Mouse (Mus musculus) forebrain, embryonic 15.5 days (tissue): ENCODE data around the gene Plcl1. TPM values are rescaled to one million over a fixed set of nuclear protein-coding genes. Genes with fewer than 3 reads are reported as not detected.
A peak's percentile ranks its signal among the peaks of the same experiment; 100 is the strongest.

Experiments
- ATAC-seq: fragments of 200-750 bp; cut with Nextera tagmentation; replicated peaks from 2 replicates; pipeline ENCODE4 v1.8.0; 2017; ENCODE audit warnings: mild to moderate bottlenecking, moderate TSS enrichment, moderate library complexity
- H3K27ac ChIP-seq: fragments of 300-500 bp; sonication (generic); replicated peaks from 2 replicates; pipeline ENCODE4 v1.5.1; 2015; ENCODE audit warnings: mild to moderate bottlenecking, inconsistent platforms
- H3K27me3 ChIP-seq: fragments of 300-500 bp; sonication (generic); 2 replicates; pipeline ENCODE4 v1.6.1; 2015; ENCODE audit warnings: inconsistent platforms
- H3K36me3 ChIP-seq: fragments of 300-500 bp; sonication (generic); 2 replicates; pipeline ENCODE4 v1.6.1; 2015; ENCODE audit warnings: mild to moderate bottlenecking, inconsistent platforms
- H3K4me1 ChIP-seq: fragments of 300-500 bp; sonication (generic); 2 replicates; pipeline ENCODE4 v1.6.1; 2015; ENCODE audit warnings: inconsistent platforms
- H3K4me2 ChIP-seq: fragments of 300-500 bp; sonication (generic); replicated peaks from 2 replicates; pipeline ENCODE4 v1.6.1; 2015; ENCODE audit warnings: mild to moderate bottlenecking, inconsistent platforms
- H3K4me3 ChIP-seq: fragments of 300-500 bp; sonication (generic); 2 replicates; pipeline ENCODE4 v1.5.1; 2015; ENCODE audit warnings: mild to moderate bottlenecking, inconsistent platforms
- H3K9ac ChIP-seq: fragments of 300-500 bp; sonication (generic); replicated peaks from 2 replicates; pipeline ENCODE4 v1.6.1; 2015; ENCODE audit warnings: mild to moderate bottlenecking, inconsistent platforms
- H3K9me3 ChIP-seq: fragments of 300-500 bp; sonication (generic); 2 replicates; pipeline ENCODE4 v1.6.1; 2016; ENCODE audit warnings: inconsistent platforms
- WGBS: fragments of 180-500 bp; shearing (Covaris S2); methylation state at CpG from one replicate; pipeline ENCODE4 v1.1.7; 2015; ENCODE audit warnings: mixed read lengths; 5-methylcytosine and 5-hydroxymethylcytosine counted together
- polyA plus RNA-seq: library from polyadenylated mRNA; unstranded; fragments of >200 nt; fragmentation: Nextera tagmentation; extraction: Ambion mirVana; gene quantifications from 2 replicates; pipeline ENCODE4 v1.2.1, GENCODE M21; 2015

Plcl1 gene
- polyA plus RNA-seq, 1 experiment from 2014 or later, result 5.8 TPM

DNA sequence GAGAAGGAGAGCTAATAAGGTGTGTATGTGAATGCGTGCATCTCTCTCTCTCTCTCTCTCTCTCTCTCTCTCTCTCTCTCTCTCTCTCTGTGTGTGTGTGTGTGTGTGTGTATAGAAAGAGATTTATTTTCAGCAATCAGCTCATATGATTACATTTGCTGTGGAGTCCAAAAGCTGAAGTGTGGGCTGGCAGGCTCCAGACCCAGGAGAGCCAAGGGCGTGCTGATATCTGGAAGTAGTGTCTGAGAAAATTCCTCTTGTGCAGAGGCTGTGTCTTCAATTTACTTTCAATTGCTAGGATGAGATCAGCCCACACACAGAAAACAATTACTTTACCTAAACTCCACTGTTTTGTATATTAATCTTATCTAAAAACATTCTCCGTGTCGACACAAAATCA lies 179.7 kb downstream of the Plcl1 start:
- Histone ChIP-seq H3K27me3 (no peaks in the 10 kb centered on the region), H3K9ac (no peak overlapping the region), H3K36me3 (no peaks in the 10 kb centered on the region), H3K4me3 (no peak overlapping the region), H3K27ac (no peak overlapping the region), H3K4me2 (no peak overlapping the region), H3K4me1 (peaks cover 3% of the 10 kb centered on the region; the same call in 1 of the 2 replicates), H3K9me3 (no peaks in the 10 kb centered on the region)
- 90% methylated on average over 4 of the region's 4 CpGs for WGBS
- ATAC-seq, result no peak

DNA sequence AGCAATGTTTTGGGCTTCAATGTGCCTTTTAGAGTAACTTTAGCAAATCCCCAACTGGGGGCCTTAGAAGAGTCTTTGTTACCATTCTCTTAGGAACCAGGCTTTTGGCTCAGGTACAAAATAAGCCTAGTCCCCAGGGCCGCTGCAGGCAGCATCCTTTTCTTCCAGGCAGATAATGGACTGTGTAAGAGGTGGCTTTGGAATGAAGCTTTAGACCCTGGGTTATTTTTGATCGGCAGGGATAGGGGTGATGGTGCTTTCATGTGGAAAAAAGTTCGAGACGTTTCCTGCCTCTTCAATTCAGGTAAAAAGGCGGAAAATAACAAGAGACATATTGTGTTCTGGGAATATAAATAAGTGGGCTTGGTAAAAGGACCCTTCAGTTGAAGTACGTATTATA lies 182.4 kb downstream of the Plcl1 start:
- Histone ChIP-seq H3K27me3 (no peaks in the 10 kb centered on the region), H3K27ac (no peak overlapping the region), H3K36me3 (no peaks in the 10 kb centered on the region), H3K4me3 (no peak overlapping the region), H3K4me2 (no peak overlapping the region), H3K9ac (no peak overlapping the region), H3K4me1 (no peaks in the 10 kb centered on the region; the same call in 1 of the 2 replicates), H3K9me3 (no peaks in the 10 kb centered on the region)
- WGBS, result 15% methylated on average over 6 of the region's 6 CpGs
- ATAC-seq, result 0 out of 2 replicates have a peak, but pooled peaks have one; percentile 29

DNA sequence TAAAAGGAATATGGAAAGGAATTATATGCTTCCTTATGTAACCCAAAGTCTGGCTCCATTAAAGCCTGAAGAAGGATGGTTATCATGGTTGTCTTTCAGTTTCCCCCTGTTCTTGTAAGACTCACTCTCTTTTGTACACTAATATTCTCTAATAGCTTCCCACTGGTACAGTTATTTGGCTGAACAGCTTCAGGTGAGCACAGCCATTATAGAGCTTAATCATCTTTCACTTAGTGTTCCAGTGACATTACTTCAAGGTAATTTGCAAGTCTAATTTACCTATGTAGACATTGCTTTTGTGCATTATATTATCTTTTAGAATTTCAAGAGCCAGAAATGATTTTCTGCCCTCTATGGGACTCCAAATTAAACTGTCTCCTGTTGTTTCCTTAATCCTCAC lies 184.3 kb downstream of the Plcl1 start:
- Histone ChIP-seq H3K4me2 (no peak overlapping the region), H3K9ac (no peak overlapping the region), H3K9me3 (no peaks in the 10 kb centered on the region), H3K4me1 (no peaks in the 10 kb centered on the region; the same call in 1 of the 2 replicates), H3K27me3 (no peaks in the 10 kb centered on the region), H3K36me3 (no peaks in the 10 kb centered on the region), H3K4me3 (no peak overlapping the region), H3K27ac (0 out of 2 replicates have a peak overlapping the region, but pooled peaks have one; percentile 27)
- peak; percentile 43; the same call in 1 of the 2 replicates for ATAC-seq

DNA sequence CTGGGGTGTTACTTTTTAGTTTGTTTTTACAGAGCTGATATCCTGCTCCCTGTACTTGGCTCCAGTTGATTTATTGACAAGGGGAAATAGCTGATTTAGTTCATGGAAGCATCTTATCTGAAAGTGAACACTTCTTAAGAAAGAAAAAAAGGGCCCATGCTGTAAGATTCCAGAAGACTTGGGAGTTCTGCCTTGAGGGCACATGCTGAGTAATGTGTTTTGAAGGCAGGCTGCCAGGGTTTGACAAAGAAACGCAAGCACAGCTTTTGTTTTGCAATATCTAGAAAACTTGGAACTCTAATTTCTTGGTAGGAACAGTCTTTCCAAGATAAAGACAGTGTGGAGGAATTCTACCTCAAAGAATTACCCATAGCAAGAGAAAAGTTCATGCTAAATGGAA lies 194.8 kb downstream of the Plcl1 start:
- Histone ChIP-seq H3K4me2 (no peak overlapping the region), H3K27me3 (no peaks in the 10 kb centered on the region), H3K4me1 (no peaks in the 10 kb centered on the region), H3K9me3 (no peaks in the 10 kb centered on the region), H3K27ac (no peak overlapping the region), H3K36me3 (no peaks in the 10 kb centered on the region), H3K9ac (no peak overlapping the region), H3K4me3 (no peak overlapping the region)
- ATAC-seq, result no peak
- 63% methylated on average over 1 of the region's 1 CpGs for WGBS

GRCm38 (mm10) chr1:55604593-55604992 lies 198.9 kb downstream of the Plcl1 start:
- Histone ChIP-seq H3K9me3 (no peaks in the 10 kb centered on the region), H3K27me3 (no peaks in the 10 kb centered on the region), H3K4me2 (no peak overlapping the region)

GRCm38 (mm10) chr1:55605450-55605849 lies 199.7 kb downstream of the Plcl1 start:
- no peaks in the 10 kb centered on the region for H3K4me1 ChIP-seq
- no peak; the same call in 1 of the 2 replicates for ATAC-seq
- H3K27me3 ChIP-seq, result no peaks in the 10 kb centered on the region
- no peaks in the 10 kb centered on the region for H3K9me3 ChIP-seq
- H3K9ac ChIP-seq, result no peak overlapping the region
- H3K4me3 ChIP-seq, result no peak overlapping the region
- H3K27ac ChIP-seq, result no peak overlapping the region
- H3K36me3 ChIP-seq, result no peaks in the 10 kb centered on the region
- H3K4me2 ChIP-seq, result no peak overlapping the region
- 67% methylated on average over 4 of the region's 4 CpGs for WGBS

More at GRCm38 (mm10) chr1:55604593-55604992, 198.9 kb downstream of the Plcl1 start:
- Histone ChIP-seq H3K36me3 (no peaks in the 10 kb centered on the region), H3K4me1 (no peaks in the 10 kb centered on the region), H3K4me3 (no peak overlapping the region), H3K27ac (no peak overlapping the region), H3K9ac (no peak overlapping the region)
- 96% methylated on average over 4 of the region's 4 CpGs for WGBS
- no peak for ATAC-seq

- H3K36me3 ChIP-seq, result no peaks in the 10 kb centered on the region
- ATAC-seq, result no peak
- no peak overlapping the region for H3K4me3 ChIP-seq
- no peaks in the 10 kb centered on the region for H3K27me3 ChIP-seq
- no peak overlapping the region for H3K27ac ChIP-seq
- H3K9me3 ChIP-seq, result no peaks in the 10 kb centered on the region
- WGBS, result 87% methylated on average over 2 of the region's 2 CpGs
- no peaks in the 10 kb centered on the region for H3K4me1 ChIP-seq
- H3K9ac ChIP-seq, result no peak overlapping the region
- no peak overlapping the region for H3K4me2 ChIP-seq
Measured at GRCm38 (mm10) chr1:55605956-55606355, 200.2 kb downstream of the Plcl1 start.

GRCm38 (mm10) chr1:55606405-55606804 lies 200.7 kb downstream of the Plcl1 start:
- H3K9me3 ChIP-seq, result no peaks in the 10 kb centered on the region
- no peaks in the 10 kb centered on the region for H3K36me3 ChIP-seq
- H3K4me1 ChIP-seq, result no peaks in the 10 kb centered on the region
- no peak for ATAC-seq
- no peak overlapping the region for H3K4me2 ChIP-seq
- no peak overlapping the region for H3K27ac ChIP-seq
- no peak overlapping the region for H3K9ac ChIP-seq
- H3K4me3 ChIP-seq, result no peak overlapping the region
- H3K27me3 ChIP-seq, result no peaks in the 10 kb centered on the region
- 79% methylated on average over 8 of the region's 8 CpGs for WGBS

DNA sequence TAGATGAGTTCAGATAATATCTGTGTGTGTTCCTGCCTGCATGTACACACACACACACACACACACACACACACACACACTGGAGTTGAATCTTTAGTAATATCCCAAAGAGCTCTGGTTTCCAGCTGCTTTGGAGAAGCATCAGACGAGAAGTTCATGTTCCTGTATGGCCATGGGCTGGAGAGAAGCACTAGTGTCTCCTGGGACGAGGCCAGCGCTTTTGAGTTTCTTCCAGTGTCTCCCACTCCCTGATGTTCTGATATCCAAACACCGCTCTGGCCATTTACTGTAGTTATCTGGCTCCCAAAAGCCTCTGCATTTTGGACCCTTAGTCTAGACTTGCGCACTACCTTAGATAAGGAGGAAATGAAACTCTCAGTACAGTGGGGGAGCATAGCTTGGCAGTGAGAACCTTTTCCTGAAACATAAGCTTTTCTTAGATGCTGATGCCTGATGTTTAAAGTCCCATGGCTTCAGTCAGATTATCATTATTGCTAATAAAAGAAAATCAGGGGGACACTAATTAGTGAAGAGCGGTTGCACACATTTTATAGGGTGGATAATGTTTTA lies 207.1 kb downstream of the Plcl1 start:
- Histone ChIP-seq H3K9me3 (no peaks in the 10 kb centered on the region), H3K4me3 (no peak overlapping the region), H3K9ac (no peak overlapping the region), H3K27ac (no peak overlapping the region), H3K4me2 (no peak overlapping the region), H3K4me1 (no peaks in the 10 kb centered on the region), H3K27me3 (no peaks in the 10 kb centered on the region), H3K36me3 (no peaks in the 10 kb centered on the region)
- 86% methylated on average over 6 of the region's 6 CpGs for WGBS
- no peak for ATAC-seq

DNA sequence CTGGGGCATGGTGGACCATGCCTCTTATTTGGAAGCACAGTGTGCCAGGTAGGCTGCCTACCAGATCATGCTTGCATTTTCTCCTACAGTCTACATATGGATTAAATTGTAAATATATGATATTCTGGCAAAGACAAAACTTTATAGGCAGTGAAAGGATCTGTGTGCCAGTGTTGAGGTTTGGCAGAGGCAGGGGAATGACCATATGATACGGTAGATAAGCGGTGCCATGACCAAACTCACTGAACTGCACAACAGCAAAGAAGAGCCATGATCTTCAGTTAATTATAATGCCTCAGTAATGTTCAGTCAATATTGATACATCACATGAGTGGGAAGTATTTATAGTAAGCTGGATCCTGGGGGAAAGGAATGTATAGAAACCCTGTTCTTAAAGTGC lies 212.1 kb downstream of the Plcl1 start:
- Histone ChIP-seq H3K4me2 (no peak overlapping the region), H3K27ac (no peak overlapping the region), H3K4me3 (no peak overlapping the region), H3K9ac (no peak overlapping the region), H3K4me1 (0 out of 2 replicates have a peak, but pooled peaks cover 3% of the 10 kb centered on the region), H3K9me3 (no peaks in the 10 kb centered on the region), H3K36me3 (no peaks in the 10 kb centered on the region), H3K27me3 (no peaks in the 10 kb centered on the region)
- 96% methylated on average over 2 of the region's 2 CpGs for WGBS
- ATAC-seq, result no peak

- Histone ChIP-seq H3K4me1 (0 out of 2 replicates have a peak, but pooled peaks cover 3% of the 10 kb centered on the region), H3K9ac (no peak overlapping the region), H3K9me3 (no peaks in the 10 kb centered on the region), H3K4me3 (no peak overlapping the region), H3K27me3 (no peaks in the 10 kb centered on the region), H3K27ac (no peak overlapping the region), H3K4me2 (no peak overlapping the region), H3K36me3 (no peaks in the 10 kb centered on the region)
- ATAC-seq, result no peak
- 72% methylated on average over 7 of the region's 7 CpGs for WGBS
Measured at GRCm38 (mm10) chr1:55618617-55619286, 213.0 kb downstream of the Plcl1 start.

GRCm38 (mm10) chr1:55631496-55631895 lies 225.8 kb downstream of the Plcl1 start:
- 0% methylated on average over 1 of the region's 1 CpGs for WGBS
- Histone ChIP-seq H3K36me3 (no peaks in the 10 kb centered on the region), H3K4me2 (no peak overlapping the region), H3K4me1 (peaks cover 7% of the 10 kb centered on the region; the same call in 1 of the 2 replicates), H3K9me3 (no peaks in the 10 kb centered on the region), H3K9ac (no peak overlapping the region), H3K27ac (no peak overlapping the region), H3K27me3 (no peaks in the 10 kb centered on the region), H3K4me3 (no peak overlapping the region)
- ATAC-seq, result no peak
